Mouse (Mus musculus) stomach, postnatal 0 days (tissue): ENCODE measurements around the gene Hmgb4. TPM values are rescaled to one million over a fixed set of nuclear protein-coding genes. Genes with fewer than 3 reads are reported as not detected.

Source experiments
- ATAC-seq: fragments of 200-750 bp; cut with Nextera tagmentation; 2 replicates; pipeline ENCODE4 v1.8.0; 2017; ENCODE audit not compliant: low FRiP score, low TSS enrichment
- DNase-seq: peaks from one replicate; pipeline ENCODE4 v3.0.0-alpha.2; 2016; ENCODE audit warnings: low spot score
- H3K27ac ChIP-seq: fragments of 300-500 bp; sonication (generic); replicated peaks from 2 replicates; pipeline ENCODE4 v1.5.1; 2014; ENCODE audit warnings: mild to moderate bottlenecking, control low read depth
- H3K27me3 ChIP-seq: fragments of 300-500 bp; sonication (generic); 2 replicates; pipeline ENCODE4 v1.6.1; 2014; ENCODE audit warnings: low read length; ENCODE audit not compliant: control insufficient read depth, insufficient read depth
- H3K36me3 ChIP-seq: fragments of 300-500 bp; sonication (generic); 2 replicates; pipeline ENCODE4 v1.6.1; 2014; ENCODE audit warnings: low read length, mixed read lengths; ENCODE audit not compliant: control insufficient read depth, insufficient read depth
- H3K4me1 ChIP-seq: fragments of 300-500 bp; sonication (generic); replicated peaks from 2 replicates; pipeline ENCODE4 v1.6.1; 2014; ENCODE audit warnings: antibody characterized with exemption; ENCODE audit not compliant: control insufficient read depth, insufficient read depth
- H3K4me2 ChIP-seq: fragments of 300-500 bp; sonication (generic); replicated peaks from 2 replicates; pipeline ENCODE4 v1.6.1; 2014; ENCODE audit warnings: low read depth, mild to moderate bottlenecking, control low read depth, moderate library complexity
- H3K4me3 ChIP-seq: fragments of 300-500 bp; sonication (generic); 2 replicates; pipeline ENCODE4 v1.5.1; 2014; ENCODE audit warnings: low read depth, low read length, control low read depth
- H3K9ac ChIP-seq: fragments of 300-500 bp; sonication (generic); 2 replicates; pipeline ENCODE4 v1.6.1; 2014; ENCODE audit warnings: mild to moderate bottlenecking, low read length, control low read depth, mixed read lengths
- H3K9me3 ChIP-seq: fragments of 300-500 bp; sonication (generic); 2 replicates; pipeline ENCODE4 v1.6.1; 2016; ENCODE audit warnings: low read length; ENCODE audit not compliant: control insufficient read depth
- CTCF ChIP-seq: IDR thresholded peaks from 2 replicates; pipeline ENCODE4 v1.5.1; 2016; ENCODE audit warnings: antibody characterized with exemption, low read depth, mild to moderate bottlenecking, moderate library complexity
- EP300 ChIP-seq: optimal IDR thresholded peaks from 2 replicates; pipeline ENCODE3; 2016; ENCODE audit warnings: antibody characterized with exemption
- WGBS: fragments of 180-500 bp; shearing (Covaris S2); extraction: QIAGEN DNeasy Blood & Tissue Kit; methylation state at CpG from one replicate; pipeline ENCODE4 v1.1.7; 2014; 5-methylcytosine and 5-hydroxymethylcytosine counted together
- polyA plus RNA-seq: library from polyadenylated mRNA; unstranded; fragments of >200 nt; fragmentation: Nextera tagmentation; extraction: Ambion mirVana; gene quantifications from 2 replicates; pipeline ENCODE4 v1.2.1, GENCODE M21; 2015

Gene Hmgb4
- polyA plus RNA-seq = not detected in 2 replicates

GRCm38 (mm10) chr4:128260907-128261560 is at the start of gene Hmgb4:
Gene Hmgb4, minus strand, starts transcription at chr4:128260957.
- DNase-seq = no peak
- TF ChIP-seq CTCF (no peak), EP300 (no peak)

GRCm38 (mm10) chr4:128306011-128306410 is 45.3 kb upstream of the Hmgb4 start:
- 89% methylated on average over 8 of the region's 8 CpGs for WGBS
- no peak overlapping the region for H3K9ac ChIP-seq
- no peak for DNase-seq
- no peak overlapping the region for H3K27ac ChIP-seq
- ATAC-seq = no peak
- H3K4me1 ChIP-seq = no peaks in the 10 kb centered on the region
- no peak overlapping the region for H3K4me2 ChIP-seq
- no peaks in the 10 kb centered on the region for H3K27me3 ChIP-seq
- no peaks in the 10 kb centered on the region for H3K9me3 ChIP-seq
- no peak overlapping the region for H3K4me3 ChIP-seq
- H3K36me3 ChIP-seq = no peaks in the 10 kb centered on the region
- no peak for TF ChIP-seq EP300
- no peak for TF ChIP-seq CTCF

More at GRCm38 (mm10) chr4:128260907-128261560, at the start of gene Hmgb4:
- no peak for ATAC-seq
- Histone ChIP-seq H3K36me3 (no peaks in the 10 kb centered on the region), H3K9me3 (no peaks in the 10 kb centered on the region), H3K9ac (no peak within 1 kb of the TSS), H3K4me3 (no peak within 1 kb of the TSS), H3K27ac (no peak within 1 kb of the TSS), H3K4me2 (no peak within 1 kb of the TSS), H3K4me1 (no peaks in the 10 kb centered on the region), H3K27me3 (no peaks in the 10 kb centered on the region)
- WGBS = 62% methylated on average over 8 of the region's 8 CpGs

- H3K36me3 ChIP-seq = no peaks in the 10 kb centered on the region
- DNase-seq (no peak), ATAC-seq (no peak)
- TF ChIP-seq EP300 (no peak), CTCF (no peak)
- no peaks in the 10 kb centered on the region for H3K9me3 ChIP-seq
- H3K4me3 ChIP-seq = no peak overlapping the region
- H3K27ac ChIP-seq = no peak overlapping the region
- no peaks in the 10 kb centered on the region for H3K4me1 ChIP-seq
- 71% methylated on average over 8 of the region's 8 CpGs for WGBS
- no peaks in the 10 kb centered on the region for H3K27me3 ChIP-seq
- H3K4me2 ChIP-seq = no peak overlapping the region
- no peak overlapping the region for H3K9ac ChIP-seq
These were observed 43.3 kb upstream of the Hmgb4 start for GRCm38 (mm10) chr4:128304049-128304448.

GRCm38 (mm10) chr4:128288095-128288494 is 27.3 kb upstream of the Hmgb4 start:
- Histone ChIP-seq H3K4me1 (no peaks in the 10 kb centered on the region), H3K27me3 (no peaks in the 10 kb centered on the region), H3K9me3 (no peaks in the 10 kb centered on the region), H3K27ac (no peak overlapping the region), H3K4me3 (no peak overlapping the region), H3K9ac (no peak overlapping the region), H3K36me3 (no peaks in the 10 kb centered on the region), H3K4me2 (no peak overlapping the region)
- no peak for TF ChIP-seq CTCF
- no peak for TF ChIP-seq EP300
- no peak for DNase-seq
- ATAC-seq = no peak
- WGBS = 78% methylated on average over 7 of the region's 7 CpGs

- Histone ChIP-seq H3K4me1 (no peaks in the 10 kb centered on the region), H3K9ac (no peak overlapping the region), H3K36me3 (no peaks in the 10 kb centered on the region), H3K9me3 (no peaks in the 10 kb centered on the region), H3K4me2 (no peak overlapping the region), H3K27me3 (no peaks in the 10 kb centered on the region), H3K4me3 (no peak overlapping the region), H3K27ac (no peak overlapping the region)
- 64% methylated on average over 1 of the region's 1 CpGs for WGBS
- no peak for TF ChIP-seq EP300
- TF ChIP-seq CTCF = no peak
- no peak for ATAC-seq
- no peak for DNase-seq
These were observed 24.3 kb upstream of the Hmgb4 start for GRCm38 (mm10) chr4:128285009-128285408.

GRCm38 (mm10) chr4:128275586-128275985 is 14.8 kb upstream of the Hmgb4 start:
- Histone ChIP-seq H3K4me3 (no peak overlapping the region), H3K9ac (no peak overlapping the region), H3K27me3 (no peaks in the 10 kb centered on the region), H3K4me1 (no peaks in the 10 kb centered on the region), H3K4me2 (no peak overlapping the region), H3K9me3 (no peaks in the 10 kb centered on the region), H3K36me3 (no peaks in the 10 kb centered on the region), H3K27ac (no peak overlapping the region)
- DNase-seq (no peak), ATAC-seq (no peak)
- TF ChIP-seq CTCF = no peak
- TF ChIP-seq EP300 = no peak
- 76% methylated on average over 6 of the region's 6 CpGs for whole genome bisulfite sequencing
